Mouse (Mus musculus) hindbrain, embryonic 14.5 days (tissue): Measurements from ENCODE around the gene Palm2. TPM values are rescaled to one million over a fixed set of nuclear protein-coding genes. Genes with fewer than 3 reads are reported as not detected.

Experiments used
- ATAC-seq: fragments of 200-750 bp; cut with Nextera tagmentation; 2 replicates; pipeline ENCODE4 v1.8.0; 2017; ENCODE audit warnings: moderate number of reproducible peaks, mild to moderate bottlenecking, moderate TSS enrichment, moderate library complexity; ENCODE audit not compliant: low FRiP score
- DNase-seq: peaks from one replicate; pipeline ENCODE4 v3.0.0-alpha.2; 2015; ENCODE audit warnings: low spot score
- H3K27ac ChIP-seq: fragments of 300-500 bp; sonication (generic); 2 replicates; pipeline ENCODE4 v1.5.1; 2014; ENCODE audit warnings: mild to moderate bottlenecking, moderate library complexity
- H3K27me3 ChIP-seq: fragments of 300-500 bp; sonication (generic); 2 replicates; pipeline ENCODE4 v1.6.1; 2014; ENCODE audit warnings: mild to moderate bottlenecking, low read length, mixed read lengths; ENCODE audit not compliant: control insufficient read depth, insufficient read depth
- H3K36me3 ChIP-seq: fragments of 300-500 bp; sonication (generic); replicated peaks from 2 replicates; pipeline ENCODE4 v1.6.1; 2014; ENCODE audit not compliant: control insufficient read depth, insufficient read depth
- H3K4me1 ChIP-seq: fragments of 300-500 bp; sonication (generic); replicated peaks from 2 replicates; pipeline ENCODE4 v1.6.1; 2014; ENCODE audit warnings: antibody characterized with exemption, low read length, mixed read lengths; ENCODE audit not compliant: control insufficient read depth, insufficient read depth
- H3K4me2 ChIP-seq: fragments of 300-500 bp; sonication (generic); replicated peaks from 2 replicates; pipeline ENCODE4 v1.6.1; 2014; ENCODE audit warnings: mild to moderate bottlenecking, moderate library complexity
- H3K4me3 ChIP-seq: fragments of 300-500 bp; sonication (generic); replicated peaks from 2 replicates; pipeline ENCODE4 v1.5.1; 2014; ENCODE audit warnings: mild to moderate bottlenecking, low read length
- H3K9ac ChIP-seq: fragments of 300-500 bp; sonication (generic); 2 replicates; pipeline ENCODE4 v1.6.1; 2014
- H3K9me3 ChIP-seq: fragments of 300-500 bp; sonication (generic); 2 replicates; pipeline ENCODE4 v1.6.1; 2016; ENCODE audit warnings: low read length; ENCODE audit not compliant: control insufficient read depth
- WGBS: fragments of 180-500 bp; shearing (Covaris S2); extraction: QIAGEN DNeasy Blood & Tissue Kit; methylation state at CpG from one replicate; pipeline ENCODE4 v1.1.7; 2014; 5-methylcytosine and 5-hydroxymethylcytosine counted together
- polyA plus RNA-seq: library from polyadenylated mRNA; unstranded; fragments of >200 nt; fragmentation: Nextera tagmentation; extraction: Ambion mirVana; gene quantifications from 2 replicates; pipeline ENCODE4 v1.2.1, GENCODE M21; 2014

Gene Palm2
- polyA plus RNA-seq, 1 experiment from 2014 or later: 14.3 TPM

DNA sequence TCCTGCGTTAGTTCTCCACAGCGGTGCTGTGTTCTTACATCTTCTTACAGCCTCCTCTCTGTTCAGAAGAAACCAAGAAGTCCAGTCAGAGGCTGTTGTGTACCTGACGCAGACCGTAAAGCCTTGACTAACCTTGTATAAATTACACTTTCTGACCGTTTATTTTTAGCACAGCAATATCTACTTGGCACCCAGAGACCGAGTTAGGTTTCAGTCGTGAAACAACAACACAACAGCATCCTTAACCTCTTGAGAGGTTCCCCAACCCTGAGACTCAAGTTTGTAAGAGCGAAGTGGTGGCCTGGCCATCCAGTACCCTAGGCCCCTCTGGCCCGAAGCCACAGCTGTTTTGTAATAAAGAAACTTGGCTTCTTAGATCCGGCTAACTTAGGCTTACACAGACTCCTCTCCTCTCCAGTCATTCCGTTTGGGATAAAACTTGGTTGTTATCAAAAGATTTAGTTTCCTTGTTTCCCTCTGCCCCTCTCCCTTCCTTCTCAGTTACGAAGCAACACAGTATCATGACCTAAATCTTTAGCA lies 250.7 kb downstream of the Palm2 start:
- H3K27ac ChIP-seq: no peak overlapping the region
- no peak overlapping the region for H3K4me3 ChIP-seq
- H3K9ac ChIP-seq: no peak overlapping the region
- WGBS: 88% methylated on average over 12 of the region's 12 CpGs
- H3K4me2 ChIP-seq: no peak overlapping the region
- no peaks in the 10 kb centered on the region for H3K27me3 ChIP-seq
- no peak for ATAC-seq
- H3K9me3 ChIP-seq: no peaks in the 10 kb centered on the region
- DNase-seq: no peak
- no peaks in the 10 kb centered on the region for H3K36me3 ChIP-seq
- 0 out of 2 replicates have a peak, but pooled peaks cover 3% of the 10 kb centered on the region for H3K4me1 ChIP-seq

GRCm38 (mm10) chr4:57686736-57687135 lies 252.7 kb downstream of the Palm2 start:
- WGBS: 77% methylated on average over 3 of the region's 3 CpGs
- ATAC-seq (no peak), DNase-seq (no peak)
- H3K9ac ChIP-seq: no peak overlapping the region
- H3K9me3 ChIP-seq: no peaks in the 10 kb centered on the region
- 0 out of 2 replicates have a peak, but pooled peaks cover 3% of the 10 kb centered on the region for H3K4me1 ChIP-seq
- H3K27ac ChIP-seq: no peak overlapping the region
- H3K4me2 ChIP-seq: no peak overlapping the region
- H3K36me3 ChIP-seq: peaks cover 3% of the 10 kb centered on the region; the same call in 1 of the 2 replicates
- H3K4me3 ChIP-seq: no peak overlapping the region
- no peaks in the 10 kb centered on the region for H3K27me3 ChIP-seq

DNA sequence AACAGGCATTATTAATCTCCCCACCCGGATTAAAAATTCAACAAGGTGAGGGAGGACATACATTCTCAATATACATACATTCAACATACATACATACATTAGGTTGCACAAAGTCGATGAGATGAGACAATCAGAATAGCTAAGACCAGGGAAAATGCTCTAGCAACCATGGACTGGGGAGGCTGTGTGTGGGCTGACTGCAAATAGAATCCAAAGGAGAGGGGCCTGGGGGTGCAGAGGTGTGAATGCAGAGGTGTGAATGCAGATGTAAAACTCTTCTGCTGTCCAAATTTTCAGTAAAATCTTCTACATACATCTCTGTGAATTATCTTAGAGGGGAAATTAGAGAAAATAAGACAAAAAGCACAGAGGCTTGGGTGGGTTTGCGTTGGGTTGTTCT lies 253.5 kb downstream of the Palm2 start:
- Histone ChIP-seq H3K27ac (no peak overlapping the region), H3K27me3 (no peaks in the 10 kb centered on the region), H3K4me2 (no peak overlapping the region), H3K4me3 (no peak overlapping the region), H3K9ac (no peak overlapping the region), H3K4me1 (0 out of 2 replicates have a peak, but pooled peaks cover 3% of the 10 kb centered on the region), H3K9me3 (no peaks in the 10 kb centered on the region), H3K36me3 (peaks cover 4% of the 10 kb centered on the region; the same call in 1 of the 2 replicates)
- WGBS: 77% methylated on average over 3 of the region's 3 CpGs
- DNase-seq (no peak), ATAC-seq (no peak)

DNA sequence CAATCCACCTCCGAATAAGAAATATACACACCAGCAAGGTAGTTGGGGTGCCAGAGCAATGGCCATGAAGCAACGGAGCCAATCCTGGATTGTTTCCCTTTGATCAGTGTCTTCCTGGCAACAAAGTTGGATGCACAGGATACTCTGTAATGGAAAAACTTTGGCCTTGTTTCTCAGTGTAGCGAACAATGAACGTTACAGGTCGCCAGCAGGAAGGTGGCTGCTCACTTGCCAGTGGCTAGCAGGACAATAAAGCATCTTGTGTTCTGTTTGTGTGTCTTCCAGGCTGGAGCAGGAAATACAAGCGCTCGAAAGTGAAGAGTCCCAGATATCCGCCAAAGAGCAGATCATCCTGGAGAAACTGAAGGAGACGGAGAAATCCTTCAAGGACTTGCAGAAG lies 254.1 kb downstream of the Palm2 start:
- Histone ChIP-seq H3K4me3 (no peak overlapping the region), H3K36me3 (peaks cover 4% of the 10 kb centered on the region; the same call in 1 of the 2 replicates), H3K4me2 (no peak overlapping the region), H3K4me1 (0 out of 2 replicates have a peak, but pooled peaks cover 3% of the 10 kb centered on the region), H3K9me3 (no peaks in the 10 kb centered on the region), H3K27ac (no peak overlapping the region), H3K9ac (no peak overlapping the region), H3K27me3 (no peaks in the 10 kb centered on the region)
- 83% methylated on average over 9 of the region's 9 CpGs for whole genome bisulfite sequencing
- ATAC-seq (no peak), DNase-seq (no peak)

- ATAC-seq: no peak
Measured at GRCm38 (mm10) chr4:57690001-57690400, 256.0 kb downstream of the Palm2 start.

DNA sequence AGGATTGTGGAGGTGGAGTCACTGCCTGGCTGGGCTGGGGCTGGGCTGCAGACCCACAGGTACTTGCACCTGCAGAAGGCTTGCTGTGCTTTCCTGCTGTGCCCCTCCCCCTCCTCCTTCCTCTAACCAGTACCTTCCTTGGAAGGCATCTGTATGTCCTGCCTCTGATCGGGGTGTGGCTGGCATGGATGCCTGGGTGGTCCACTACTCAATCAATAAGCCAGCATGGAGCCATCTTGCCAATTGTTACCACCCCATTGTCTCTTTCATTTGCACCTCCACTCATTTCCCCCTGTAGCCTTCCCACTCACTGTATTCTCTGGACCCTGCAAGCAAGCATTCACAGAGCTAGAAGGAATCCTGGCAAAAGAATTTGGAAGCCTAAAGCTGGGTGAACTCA lies 256.8 kb downstream of the Palm2 start:
- Histone ChIP-seq H3K27ac (no peak overlapping the region), H3K9ac (no peak overlapping the region), H3K4me3 (no peak overlapping the region), H3K4me1 (0 out of 2 replicates have a peak, but pooled peaks cover 3% of the 10 kb centered on the region), H3K36me3 (peaks cover 4% of the 10 kb centered on the region; the same call in 1 of the 2 replicates), H3K27me3 (no peaks in the 10 kb centered on the region), H3K9me3 (no peaks in the 10 kb centered on the region), H3K4me2 (no peak overlapping the region)
- WGBS: 23% methylated on average over 1 of the region's 1 CpGs
- DNase-seq (no peak), ATAC-seq (no peak)

More at GRCm38 (mm10) chr4:57690001-57690400, 256.0 kb downstream of the Palm2 start:
- H3K4me1 ChIP-seq: 0 out of 2 replicates have a peak, but pooled peaks cover 3% of the 10 kb centered on the region
- H3K9me3 ChIP-seq: no peaks in the 10 kb centered on the region
- H3K36me3 ChIP-seq: peaks cover 4% of the 10 kb centered on the region; the same call in 1 of the 2 replicates
- no peak overlapping the region for H3K4me2 ChIP-seq
- no peak overlapping the region for H3K27ac ChIP-seq
- no peaks in the 10 kb centered on the region for H3K27me3 ChIP-seq
- WGBS: 69% methylated on average over 6 of the region's 6 CpGs
- H3K4me3 ChIP-seq: no peak overlapping the region
- DNase-seq: no peak
- no peak overlapping the region for H3K9ac ChIP-seq

DNA sequence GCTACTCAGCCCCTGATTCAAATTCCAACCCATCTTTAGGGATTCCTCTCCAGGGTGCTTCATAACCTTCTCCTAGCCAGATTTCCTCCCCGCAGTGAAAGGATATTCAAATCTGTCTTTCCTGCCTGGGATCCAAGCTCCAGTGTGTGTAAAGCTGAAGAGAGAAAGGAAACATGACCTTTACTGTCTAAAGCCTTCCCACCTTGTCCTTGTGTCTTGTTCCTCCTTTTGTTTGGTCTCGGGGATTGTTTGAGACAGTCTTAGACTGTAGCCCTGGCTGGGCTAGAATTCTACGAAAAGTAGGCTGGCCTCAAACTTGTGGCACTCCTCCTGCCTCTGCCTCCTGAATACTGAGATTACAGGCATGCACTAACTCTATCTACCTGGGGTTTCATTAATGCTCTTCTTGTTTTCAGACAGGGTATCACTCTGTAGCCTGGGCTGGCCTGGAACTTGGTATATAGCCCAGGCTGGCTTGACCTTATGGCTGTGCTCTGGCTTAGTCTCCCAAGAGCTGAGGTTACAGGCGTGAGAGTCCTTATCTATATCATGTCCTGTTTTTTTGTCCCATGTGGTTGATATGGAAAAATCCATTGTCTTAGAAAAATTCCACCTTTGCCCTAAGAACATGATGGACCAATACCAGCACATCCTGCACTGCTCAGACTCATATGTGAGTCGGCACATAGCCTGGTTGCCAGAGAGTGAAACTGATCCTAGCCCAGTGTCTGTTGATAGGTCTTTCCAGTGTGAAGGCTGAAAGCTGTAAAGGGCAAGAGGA lies 260.5 kb downstream of the Palm2 start:
- WGBS: 86% methylated on average over 5 of the region's 5 CpGs
- ATAC-seq (no peak), DNase-seq (no peak)
- no peak overlapping the region for H3K4me3 ChIP-seq
- H3K36me3 ChIP-seq: peaks cover 4% of the 10 kb centered on the region; the same call in 1 of the 2 replicates
- H3K27me3 ChIP-seq: no peaks in the 10 kb centered on the region
- no peaks in the 10 kb centered on the region for H3K9me3 ChIP-seq
- H3K4me2 ChIP-seq: no peak overlapping the region
- no peak overlapping the region for H3K9ac ChIP-seq
- H3K4me1 ChIP-seq: no peaks in the 10 kb centered on the region
- no peak overlapping the region for H3K27ac ChIP-seq

GRCm38 (mm10) chr4:57696955-57697354 lies 262.9 kb downstream of the Palm2 start:
- DNase-seq (no peak), ATAC-seq (no peak)
- no peak overlapping the region for H3K4me3 ChIP-seq
- H3K36me3 ChIP-seq: no peaks in the 10 kb centered on the region
- H3K4me2 ChIP-seq: no peak overlapping the region
- no peak overlapping the region for H3K27ac ChIP-seq
- no peak overlapping the region for H3K9ac ChIP-seq
- H3K4me1 ChIP-seq: no peaks in the 10 kb centered on the region
- H3K9me3 ChIP-seq: no peaks in the 10 kb centered on the region
- no peaks in the 10 kb centered on the region for H3K27me3 ChIP-seq
- WGBS: 96% methylated on average over 11 of the region's 11 CpGs

DNA sequence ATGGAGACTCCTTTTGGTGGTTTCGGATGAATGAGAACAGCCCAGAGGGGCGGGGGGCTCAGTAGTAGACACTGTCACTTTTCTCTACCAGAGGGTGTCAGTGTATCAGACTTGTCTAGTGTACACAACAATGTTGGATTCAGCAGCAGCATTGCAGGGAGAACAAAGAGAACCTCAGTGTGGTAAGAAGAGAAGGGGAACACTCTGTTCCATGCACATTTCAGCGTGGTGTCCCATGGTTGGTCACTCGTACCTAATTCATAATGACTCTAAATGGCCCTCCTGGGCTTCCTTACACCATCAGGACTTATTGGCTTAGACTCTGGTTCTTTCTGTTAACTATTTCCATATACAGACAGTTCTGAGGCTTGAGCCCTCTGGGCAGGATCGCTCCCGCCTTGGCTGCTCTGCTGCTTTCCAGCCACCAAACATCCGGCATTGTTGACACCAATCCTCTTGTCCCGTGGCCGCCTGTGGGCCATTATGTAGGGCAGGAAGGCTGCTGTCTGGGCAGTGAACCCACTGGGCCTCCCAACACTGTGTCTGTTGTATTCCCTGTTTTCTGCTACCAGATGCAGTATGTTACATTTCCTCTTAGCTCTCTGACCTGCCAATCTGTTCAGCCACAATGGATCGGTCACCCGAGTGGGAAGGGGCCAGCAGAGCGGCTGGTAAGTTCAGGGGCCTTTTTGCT lies 264.0 kb downstream of the Palm2 start:
- 85% methylated on average over 12 of the region's 12 CpGs for WGBS
- no peak for DNase-seq
- H3K27ac ChIP-seq: no peak overlapping the region
- H3K4me3 ChIP-seq: no peak overlapping the region
- no peak for ATAC-seq
- H3K9me3 ChIP-seq: no peaks in the 10 kb centered on the region
- no peak overlapping the region for H3K9ac ChIP-seq
- no peaks in the 10 kb centered on the region for H3K27me3 ChIP-seq
- H3K4me1 ChIP-seq: no peaks in the 10 kb centered on the region
- no peaks in the 10 kb centered on the region for H3K36me3 ChIP-seq
- H3K4me2 ChIP-seq: no peak overlapping the region
